Mouse (Mus musculus) spleen, postnatal 10 days (tissue): ENCODE results near the gene Cib2.
A peak's percentile ranks its signal among the peaks of the same experiment; 100 is the strongest.

Experiments
- DNase-seq, 2 experiments: peaks; one replicate each; pipeline ENCODE4 v3.0.0; 2021 to 2022; ENCODE audit warnings: low spot score in 2 of 2

The Cib2 gene

GRCm38 (mm10) chr9:54544954-54545315, 15.1 kb downstream of the Cib2 start:
- no peak for DNase-seq

- DNase-seq, result no peak
Observed at GRCm38 (mm10) chr9:54544212-54544953, 15.6 kb downstream of the Cib2 start.

GRCm38 (mm10) chr9:54540801-54541200, 19.2 kb downstream of the Cib2 start:
- DNase-seq, result no peak

- no peak for DNase-seq
Observed at GRCm38 (mm10) chr9:54538684-54539083, 21.3 kb downstream of the Cib2 start, which contains the start of gene Sh2d7. Gene Sh2d7 (plus strand): TSS chr9:54538984.

GRCm38 (mm10) chr9:54538244-54538643, 21.8 kb downstream of the Cib2 start:
- DNase-seq, result no peak

- DNase-seq, result no peak
Observed at GRCm38 (mm10) chr9:54537480-54537879, 22.5 kb downstream of the Cib2 start.

- no peak for DNase-seq
Observed at GRCm38 (mm10) chr9:54537030-54537429, 23.0 kb downstream of the Cib2 start.

GRCm38 (mm10) chr9:54536236-54536635, 23.8 kb downstream of the Cib2 start:
- DNase-seq, result no peak

GRCm38 (mm10) chr9:54533975-54534374, 26.0 kb downstream of the Cib2 start:
- no peak for DNase-seq

GRCm38 (mm10) chr9:54532926-54533325, 27.1 kb downstream of the Cib2 start:
- DNase-seq, result no peak

GRCm38 (mm10) chr9:54531421-54531820, 28.6 kb downstream of the Cib2 start:
- DNase-seq, result no peak

GRCm38 (mm10) chr9:54530836-54531235, 29.2 kb downstream of the Cib2 start:
- DNase-seq, result no peak

- no peak for DNase-seq
Observed at GRCm38 (mm10) chr9:54529950-54530349, 30.1 kb downstream of the Cib2 start.

- no peak for DNase-seq
Observed at GRCm38 (mm10) chr9:54527694-54528093, 32.3 kb downstream of the Cib2 start.

- no peak for DNase-seq
Observed at GRCm38 (mm10) chr9:54520286-54520685, 39.7 kb downstream of the Cib2 start.

GRCm38 (mm10) chr9:54518921-54519320, 41.1 kb downstream of the Cib2 start:
- no peak for DNase-seq

- no peak for DNase-seq
Observed at GRCm38 (mm10) chr9:54515991-54516390, 44.0 kb downstream of the Cib2 start.

GRCm38 (mm10) chr9:54502873-54503272, 57.1 kb downstream of the Cib2 start:
- no peak for DNase-seq

GRCm38 (mm10) chr9:54502111-54502495, 57.9 kb downstream of the Cib2 start:
- no peak for DNase-seq

- peak; percentile 25 to 79 for DNase-seq
Observed at GRCm38 (mm10) chr9:54501453-54502110, 58.4 kb downstream of the Cib2 start, which contains the start of gene Dmxl2. Gene Dmxl2 (minus strand): TSS chr9:54501626.

- peak; percentile 12 to 22 for DNase-seq
Observed at GRCm38 (mm10) chr9:54500832-54501452, 59.1 kb downstream of the Cib2 start.

- no peak for DNase-seq
Observed at GRCm38 (mm10) chr9:54499791-54500190, 60.2 kb downstream of the Cib2 start.

GRCm38 (mm10) chr9:54499291-54499690, 60.7 kb downstream of the Cib2 start:
- no peak for DNase-seq
